7 mouse cellular contexts compared by ENCODE assay signal in genomic region chr5:107874561-107875260, GRCm38 (mm10). TPM values are rescaled to one million over a fixed set of nuclear protein-coding genes. Genes with fewer than 3 reads are reported as not detected.
DNase-seq lines count a peak whose midpoint lies in the region; ATAC-seq and TF ChIP-seq lines count a peak whose summit lies in the region.

TSS of gene Evi5 (minus strand) at chr5:107875107.

- intact Hi-C loops in left cerebral cortex, postnatal 25 days (cut with DNase I), result loop anchor here (5.0 kb wide), 1 partner anchor 72 kb away; no protein-coding TSS in a partner anchor

- H3K27ac ChIP-seq in embryonic facial prominence, embryonic 14.5 days (replicated peaks; ENCODE audit: low read depth, low read length), result no peak within 1 kb of the TSS; the same call in 1 of the 2 replicates
- peak within 1 kb of the TSS; percentile 94 for H3K27ac ChIP-seq in heart, embryonic 16.5 days (ENCODE audit: low read length)

- no peak within 1 kb of the TSS for H3K9ac ChIP-seq in embryonic facial prominence, embryonic 14.5 days (ENCODE audit: low read depth, low read length)
- H3K9ac ChIP-seq in heart, embryonic 16.5 days (ENCODE audit: low read length), result peak within 1 kb of the TSS; percentile 55

- DNase-seq in 3T3-L1 (ENCODE audit: low read depth, low spot score) (peak; percentile 73), ES-CJ7 (ENCODE audit: low read depth, low spot score) (peak; percentile 42)
- no peak for DNase-seq in embryonic facial prominence, embryonic 14.5 days (ENCODE audit: low spot score)
- DNase-seq in left cerebral cortex, postnatal 25 days (ENCODE audit: low spot score in 2 of 2), result peak in 1 of 2 experiments; percentile 62
- DNase-seq in cerebellum, postnatal 14 days, result no peak

- no peaks in the 10 kb centered on the region for H3K36me3 ChIP-seq in embryonic facial prominence, embryonic 14.5 days (ENCODE audit: control insufficient read depth, insufficient read depth, low read length)
- H3K36me3 ChIP-seq in heart, embryonic 16.5 days (ENCODE audit: control insufficient read depth, insufficient read depth), result no peaks in the 10 kb centered on the region
- no peaks in the 10 kb centered on the region for H3K36me3 ChIP-seq in myocyte (ENCODE audit: control insufficient read depth, insufficient read depth)

- H3K4me1 ChIP-seq in embryonic facial prominence, embryonic 14.5 days (ENCODE audit: control insufficient read depth, insufficient read depth, low read length), result no peaks in the 10 kb centered on the region
- peaks cover 27% of the 10 kb centered on the region for H3K4me1 ChIP-seq in heart, embryonic 16.5 days (ENCODE audit: control insufficient read depth, insufficient read depth, low read length)

- WGBS in embryonic facial prominence, embryonic 14.5 days, result 45% methylated on average over 4 of the region's 4 CpGs
- WGBS in heart, embryonic 16.5 days, result 30% methylated on average over 4 of the region's 4 CpGs

- TF ChIP-seq POLR2A in myocyte (IDR thresholded peaks at IDR 0.05; ENCODE audit: insufficient read length, low read depth), result no peak

- no peaks in the 10 kb centered on the region for H3K9me3 ChIP-seq in embryonic facial prominence, embryonic 14.5 days (ENCODE audit: control insufficient read depth, low read length)
- H3K9me3 ChIP-seq in heart, embryonic 16.5 days (replicated peaks; ENCODE audit: control insufficient read depth, low read length), result no peaks in the 10 kb centered on the region

- no peak within 1 kb of the TSS for H3ac ChIP-seq in myocyte (ENCODE audit: control insufficient read depth, insufficient read length)

- H3K27me3 ChIP-seq in embryonic facial prominence, embryonic 14.5 days (replicated peaks; ENCODE audit: control insufficient read depth, insufficient read depth, low read length), result no peaks in the 10 kb centered on the region
- no peaks in the 10 kb centered on the region for H3K27me3 ChIP-seq in heart, embryonic 16.5 days (ENCODE audit: control insufficient read depth, insufficient read depth, low read length)
- H3K27me3 ChIP-seq in myocyte (ENCODE audit: control insufficient read depth, insufficient read depth, insufficient read length), result no peaks in the 10 kb centered on the region

- no peak within 1 kb of the TSS for H3K4me3 ChIP-seq in embryonic facial prominence, embryonic 14.5 days (ENCODE audit: low read depth, low read length)
- H3K4me3 ChIP-seq in heart, embryonic 16.5 days (ENCODE audit: low read length), result peak within 1 kb of the TSS; percentile 8
- H3K4me3 ChIP-seq in myocyte, result no peak within 1 kb of the TSS

- peak; percentile 47; the same call in 1 of the 2 replicates for ATAC-seq in embryonic facial prominence, embryonic 14.5 days (ENCODE audit: low read depth)
- no peak; the same call in 1 of the 2 replicates for ATAC-seq in heart, embryonic 16.5 days (replicated peaks; ENCODE audit: extremely low read depth, insufficient read depth, low FRiP score)

- no peak within 1 kb of the TSS for H3K4me2 ChIP-seq in embryonic facial prominence, embryonic 14.5 days (ENCODE audit: low read depth, low read length)
- peak within 1 kb of the TSS; percentile 57 for H3K4me2 ChIP-seq in heart, embryonic 16.5 days (ENCODE audit: low read depth, low read length)
- peak within 1 kb of the TSS; percentile 66 for H3K4me2 ChIP-seq in myocyte (ENCODE audit: low read depth)

- H3K79me2 ChIP-seq in myocyte (ENCODE audit: control insufficient read depth, insufficient read depth), result no peaks in the 10 kb centered on the region

TF ChIP-seq in myocyte, 11 proteins besides CTCF, POLR2A, EP300 and RAD21:
- TF ChIP-seq REST (IDR thresholded peaks at IDR 0.05; ENCODE audit: insufficient read depth, insufficient read length), result no peak
- TF ChIP-seq MAX (IDR thresholded peaks at IDR 0.05; ENCODE audit: low read depth), result no peak
- peak in 1 of 3 experiments; percentile 33 for TF ChIP-seq MYOG (IDR thresholded peaks at IDR 0.05; ENCODE audit: control insufficient read depth in 1 of 3, insufficient read depth in 1 of 3, insufficient read length in 2 of 3, low read depth in 2 of 3)

RNA-seq across cellular contexts. Expression of gene Evi5, which starts in this region (rescaled TPM):
- polyA plus RNA-seq in embryonic facial prominence, embryonic 14.5 days (2014; fragmentation: Nextera tagmentation; extraction: Ambion mirVana), result 56.1 and 58.5 TPM in 2 replicates
- 40.5 and 41.0 TPM in 2 replicates for polyA plus RNA-seq in heart, embryonic 16.5 days (2015; fragmentation: Nextera tagmentation; extraction: Ambion mirVana)
- 10 to 100 TPM; 71.4 to 78.3 TPM for total RNA-seq in left cerebral cortex, postnatal 25 days (2021)
- polyA plus RNA-seq in myocyte (2012; fragmentation: generic; extraction: Trizol), result 8.4 TPM

Comparison
In these comparisons a context has a peak if more than half of its experiments do, and no peak if none do; other contexts are left out.
1. DNase-seq: peak in 3T3-L1 (single experiment) and ES-CJ7 (single experiment); none in embryonic facial prominence, embryonic 14.5 days (single experiment) and cerebellum, postnatal 14 days (0 of 2).